Mouse (Mus musculus): ENCODE measurements around the gene Trim11. TPM values are rescaled to one million over a fixed set of nuclear protein-coding genes. Genes with fewer than 3 reads are reported as not detected.

The Trim11 gene
- total and polyA plus RNA-seq, 2 experiments from 2014 or later = 15.2 to 23.7 TPM

DNA sequence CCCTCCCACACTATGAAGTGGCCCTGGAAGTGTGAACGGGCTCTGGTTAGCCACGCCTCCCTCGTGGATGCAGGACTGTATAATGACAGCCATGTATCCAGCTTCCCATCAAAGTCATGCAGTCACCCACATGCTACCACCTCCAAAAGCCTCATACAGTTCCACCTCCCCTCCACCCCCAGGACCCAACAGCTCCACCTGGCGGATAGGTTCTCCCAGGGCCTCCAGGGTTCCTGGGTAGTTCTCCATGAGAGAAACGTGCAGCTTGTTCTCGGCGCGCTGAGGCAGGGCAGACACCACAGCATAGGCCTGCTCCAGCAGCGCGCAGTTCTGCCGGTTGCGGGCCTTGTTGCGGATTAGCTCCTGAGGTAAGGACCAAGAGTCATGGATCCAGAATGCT is 51.1 kb downstream of the Trim11 start:
- Histone ChIP-seq H3K4me1 (ENCODE audit: insufficient read depth, low read length) (no peaks in the 10 kb centered on the region), H3K27ac (ENCODE audit: low read depth, low read length) (no peak overlapping the region), H3K27me3 (ENCODE audit: insufficient read depth, low read length) (no peaks in the 10 kb centered on the region), H3K4me2 (ENCODE audit: low read depth, low read length, poor library complexity, severe bottlenecking) (no peak overlapping the region), H3K9ac (replicated peaks; ENCODE audit: low read length, poor library complexity, severe bottlenecking) (no peak overlapping the region), H3K9me3 (ENCODE audit: low read length) (no peaks in the 10 kb centered on the region), H3K4me3 (ENCODE audit: low read depth, low read length) (no peak overlapping the region), H3K36me3 (ENCODE audit: insufficient read depth, low read length) (no peaks in the 10 kb centered on the region)
- DNase-seq (ENCODE audit: low spot score) = no peak
- TF ChIP-seq CTCF (IDR thresholded peaks at IDR 0.05) = no peak
- ATAC-seq (ENCODE audit: low FRiP score) = no peak
- WGBS = 89% methylated on average over 13 of the region's 13 CpGs

Small RNA genes lying within 50 kb of the gene (microRNA-seq; reads per million reads assigned to microRNA genes)
- gene Gm44313 (ENCODE audit: borderline number of aligned reads) = not detected

Other genes starting within 250 kb of the Trim11 start
- gene Olfr317, start 238.9 kb upstream of the Trim11 start, total RNA-seq (2014; rRNA removed) = 0.11 and 0.14 TPM in 2 replicates
- gene Olfr317, start 238.9 kb upstream of the Trim11 start, polyA plus RNA-seq (2015; fragmentation: Nextera tagmentation; extraction: Ambion mirVana) = 0.12 and 0.15 TPM in 2 replicates
- not detected in 2 replicates for gene Olfr316, start 225.4 kb upstream of the Trim11 start, total RNA-seq (2014; rRNA removed)
- gene Olfr316, start 225.4 kb upstream of the Trim11 start, polyA plus RNA-seq (2015; fragmentation: Nextera tagmentation; extraction: Ambion mirVana) = not detected in 2 replicates
- not detected in 2 replicates for gene Olfr315, start 204.9 kb upstream of the Trim11 start, total RNA-seq (2014; rRNA removed)
- gene Olfr315, start 204.9 kb upstream of the Trim11 start, polyA plus RNA-seq (2015; fragmentation: Nextera tagmentation; extraction: Ambion mirVana) = not detected in 2 replicates
- not detected in 2 replicates for gene Olfr314, start 195.1 kb upstream of the Trim11 start, total RNA-seq (2014; rRNA removed)
- gene Olfr314, start 195.1 kb upstream of the Trim11 start, polyA plus RNA-seq (2015; fragmentation: Nextera tagmentation; extraction: Ambion mirVana) = not detected in 2 replicates
- gene Fam183b, start 176.1 kb upstream of the Trim11 start, total RNA-seq (2014; rRNA removed) = 2.6 and 3.1 TPM in 2 replicates
- 17.3 and 17.7 TPM in 2 replicates for gene Fam183b, start 176.1 kb upstream of the Trim11 start, polyA plus RNA-seq (2015; fragmentation: Nextera tagmentation; extraction: Ambion mirVana)
- not detected in 2 replicates for gene Olfr313, start 163.1 kb upstream of the Trim11 start, total RNA-seq (2014; rRNA removed)
- not detected in 2 replicates for gene Olfr313, start 163.1 kb upstream of the Trim11 start, polyA plus RNA-seq (2015; fragmentation: Nextera tagmentation; extraction: Ambion mirVana)
- gene Olfr312, start 148.9 kb upstream of the Trim11 start, total RNA-seq (2014; rRNA removed) = not detected in 2 replicates
- gene Olfr312, start 148.9 kb upstream of the Trim11 start, polyA plus RNA-seq (2015; fragmentation: Nextera tagmentation; extraction: Ambion mirVana) = not detected in 2 replicates
- not detected in 2 replicates for gene Olfr311, start 138.8 kb upstream of the Trim11 start, total RNA-seq (2014; rRNA removed)
- not detected in 2 replicates for gene Olfr311, start 138.8 kb upstream of the Trim11 start, polyA plus RNA-seq (2015; fragmentation: Nextera tagmentation; extraction: Ambion mirVana)
- gene Gm12258, start 130.9 kb upstream of the Trim11 start, total RNA-seq (2014; rRNA removed) = 13.6 and 20.2 TPM in 2 replicates
- gene Gm12258, start 130.9 kb upstream of the Trim11 start, polyA plus RNA-seq (2015; fragmentation: Nextera tagmentation; extraction: Ambion mirVana) = 10.5 and 13.5 TPM in 2 replicates
- 10.1 and 14.9 TPM in 2 replicates for gene 2810021J22Rik, start 110.9 kb upstream of the Trim11 start, total RNA-seq (2014; rRNA removed)
- 6.8 and 7.4 TPM in 2 replicates for gene 2810021J22Rik, start 110.9 kb upstream of the Trim11 start, polyA plus RNA-seq (2015; fragmentation: Nextera tagmentation; extraction: Ambion mirVana)
- 9.1 and 9.5 TPM in 2 replicates for gene Zfp39, start 73.9 kb upstream of the Trim11 start, total RNA-seq (2014; rRNA removed)
- 5.3 and 7.5 TPM in 2 replicates for gene Zfp39, start 73.9 kb upstream of the Trim11 start, polyA plus RNA-seq (2015; fragmentation: Nextera tagmentation; extraction: Ambion mirVana)
- 0.16 and 0.24 TPM in 2 replicates for gene Btnl10, start 60.2 kb upstream of the Trim11 start, total RNA-seq (2014; rRNA removed)
- gene Btnl10, start 60.2 kb upstream of the Trim11 start, polyA plus RNA-seq (2015; fragmentation: Nextera tagmentation; extraction: Ambion mirVana) = not detected in 2 replicates
- gene Rnf187, start 39.2 kb upstream of the Trim11 start, total RNA-seq (2014; rRNA removed) = 925 and 964 TPM in 2 replicates
- 700 and 703 TPM in 2 replicates for gene Rnf187, start 39.2 kb upstream of the Trim11 start, polyA plus RNA-seq (2015; fragmentation: Nextera tagmentation; extraction: Ambion mirVana)
- gene Hist3h2ba, start 29.2 kb upstream of the Trim11 start, total RNA-seq (2014; rRNA removed) = 552 and 1,117 TPM in 2 replicates
- 114 and 126 TPM in 2 replicates for gene Hist3h2ba, start 29.2 kb upstream of the Trim11 start, polyA plus RNA-seq (2015; fragmentation: Nextera tagmentation; extraction: Ambion mirVana)
- 163 and 242 TPM in 2 replicates for gene Hist3h2a, start 23.4 kb upstream of the Trim11 start, total RNA-seq (2014; rRNA removed)
- gene Hist3h2a, start 23.4 kb upstream of the Trim11 start, polyA plus RNA-seq (2015; fragmentation: Nextera tagmentation; extraction: Ambion mirVana) = 42.0 and 46.2 TPM in 2 replicates
- gene Trim17, start 23.4 kb upstream of the Trim11 start, total RNA-seq (2014; rRNA removed) = 2.2 and 6.2 TPM in 2 replicates
- gene Trim17, start 23.4 kb upstream of the Trim11 start, polyA plus RNA-seq (2015; fragmentation: Nextera tagmentation; extraction: Ambion mirVana) = 0.67 and 0.72 TPM in 2 replicates
- gene Obscn, start 158.3 kb downstream of the Trim11 start, total RNA-seq (2014; rRNA removed) = 2.1 and 4.0 TPM in 2 replicates
- 0.38 and 0.39 TPM in 2 replicates for gene Obscn, start 158.3 kb downstream of the Trim11 start, polyA plus RNA-seq (2015; fragmentation: Nextera tagmentation; extraction: Ambion mirVana)
- 8.1 and 14.3 TPM in 2 replicates for gene Iba57, start 185.6 kb downstream of the Trim11 start, total RNA-seq (2014; rRNA removed)
- 9.2 and 10.4 TPM in 2 replicates for gene Iba57, start 185.6 kb downstream of the Trim11 start, polyA plus RNA-seq (2015; fragmentation: Nextera tagmentation; extraction: Ambion mirVana)
- gene Gjc2, start 205.1 kb downstream of the Trim11 start, total RNA-seq (2014; rRNA removed) = 0.38 and 0.99 TPM in 2 replicates
- 0.27 and 0.44 TPM in 2 replicates for gene Gjc2, start 205.1 kb downstream of the Trim11 start, polyA plus RNA-seq (2015; fragmentation: Nextera tagmentation; extraction: Ambion mirVana)
- gene Guk1, start 214.1 kb downstream of the Trim11 start, total RNA-seq (2014; rRNA removed) = 125 and 141 TPM in 2 replicates
- 289 and 314 TPM in 2 replicates for gene Guk1, start 214.1 kb downstream of the Trim11 start, polyA plus RNA-seq (2015; fragmentation: Nextera tagmentation; extraction: Ambion mirVana)
- 65.0 and 80.6 TPM in 2 replicates for gene Mrpl55, start 224.4 kb downstream of the Trim11 start, total RNA-seq (2014; rRNA removed)
- 104 and 112 TPM in 2 replicates for gene Mrpl55, start 224.4 kb downstream of the Trim11 start, polyA plus RNA-seq (2015; fragmentation: Nextera tagmentation; extraction: Ambion mirVana)
- 7.0 and 7.3 TPM in 2 replicates for gene 2310033P09Rik, start 230.2 kb downstream of the Trim11 start, total RNA-seq (2014; rRNA removed)
- 25.5 and 28.3 TPM in 2 replicates for gene 2310033P09Rik, start 230.2 kb downstream of the Trim11 start, polyA plus RNA-seq (2015; fragmentation: Nextera tagmentation; extraction: Ambion mirVana)